16 mouse cellular contexts compared by ENCODE assay signal in the genomic region with DNA sequence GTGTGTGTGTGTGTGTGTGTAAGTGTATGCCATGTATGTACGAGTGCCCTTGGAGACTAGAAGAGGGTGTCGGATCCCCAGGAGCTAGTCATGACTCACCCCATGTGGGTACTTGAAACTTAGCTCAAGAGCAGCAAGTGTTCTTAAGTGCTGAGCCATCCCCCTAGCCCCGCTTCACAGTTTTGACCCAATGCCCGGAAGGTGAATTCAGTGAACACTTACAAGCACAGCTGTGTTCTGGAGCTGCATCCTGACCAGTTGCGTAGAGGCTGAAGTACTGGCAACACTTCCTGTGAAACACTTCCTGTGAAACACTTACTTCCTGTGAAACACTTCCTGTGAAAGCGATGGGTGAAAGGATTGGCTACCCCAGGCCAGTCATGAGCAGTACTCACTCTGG. TPM values are rescaled to one million over a fixed set of nuclear protein-coding genes. Genes with fewer than 3 reads are reported as not detected.
DNase-seq lines count a peak whose midpoint lies in the region; ATAC-seq and TF ChIP-seq lines count a peak whose summit lies in the region.
"Had no signal": no experiment of that assay in that cellular context is flagged by ENCODE, and none has a peak within 500 bp of the region (broad histone marks: within the 10 kb centered on the region; RNA-seq: fewer than 3 reads in every experiment).

No protein-coding gene starts in this region.

- no peak overlapping the region for H3K4me2 ChIP-seq in kidney, embryonic 16.5 days (replicated peaks; ENCODE audit: low read depth, low read length)
- H3K4me2 ChIP-seq: forebrain, embryonic 13.5 days; kidney, embryonic 15.5 days; liver, embryonic 15.5 days; midbrain, embryonic 15.5 days; neural tube, embryonic 13.5 days had no signal

- WGBS in kidney, embryonic 16.5 days = 87% methylated on average over 6 of the region's 6 CpGs

- no peak for TF ChIP-seq CTCF in G1E (IDR thresholded peaks at IDR 0.05; ENCODE audit: low read depth, low read length)

- peak; percentile 54 for ATAC-seq in G1E (ENCODE audit: extremely low read depth, insufficient number of reproducible peaks, low FRiP score, poor library complexity, severe bottlenecking)
- no peak for ATAC-seq in kidney, embryonic 16.5 days (ENCODE audit: low FRiP score, low TSS enrichment)
- ATAC-seq: forebrain, embryonic 13.5 days; hindbrain, postnatal 0 days; midbrain, embryonic 15.5 days had no signal

- H3K9me3 ChIP-seq in G1E (replicated peaks) = no peaks in the 10 kb centered on the region
- H3K9me3 ChIP-seq in kidney, embryonic 16.5 days (ENCODE audit: low read length) = no peaks in the 10 kb centered on the region
- H3K9me3 ChIP-seq: forebrain, embryonic 13.5 days; kidney, embryonic 15.5 days; limb, embryonic 10.5 days; liver, embryonic 15.5 days; midbrain, embryonic 15.5 days; neural tube, embryonic 13.5 days had no signal

- H3K27ac ChIP-seq in kidney, embryonic 16.5 days (ENCODE audit: low read length) = no peak overlapping the region
- H3K27ac ChIP-seq: forebrain, embryonic 13.5 days; hindbrain, postnatal 0 days; kidney, embryonic 15.5 days; limb, embryonic 10.5 days; liver, embryonic 15.5 days; midbrain, embryonic 15.5 days; neural tube, embryonic 13.5 days had no signal

- peak; percentile 7 for DNase-seq in G1E (ENCODE audit: low spot score)
- peak; percentile 42 for DNase-seq in induced T-regulatory cell, adult 2 months (ENCODE audit: low read depth)
- DNase-seq in lung, postnatal 36 days = peak; percentile 66
- DNase-seq in thymus, postnatal 25 days = peak; percentile 30
- DNase-seq in spleen, adult 12 weeks (ENCODE audit: low spot score) = no peak
- DNase-seq in gastrocnemius, adult 18-20 months (ENCODE audit: low spot score) = no peak
- DNase-seq: cerebellum, postnatal 14 days; gastrocnemius, postnatal 25 days had no signal

- peak overlapping the region; percentile 64 for H3K4me3 ChIP-seq in G1E (ENCODE audit: low read depth, low read length)
- no peak overlapping the region for H3K4me3 ChIP-seq in kidney, embryonic 16.5 days (ENCODE audit: low read length)
- H3K4me3 ChIP-seq: forebrain, embryonic 13.5 days; kidney, embryonic 15.5 days; limb, embryonic 10.5 days; liver, embryonic 15.5 days; midbrain, embryonic 15.5 days; neural tube, embryonic 13.5 days had no signal

- H3K36me3 ChIP-seq in G1E (replicated peaks) = peaks cover 16% of the 10 kb centered on the region
- no peaks in the 10 kb centered on the region for H3K36me3 ChIP-seq in kidney, embryonic 16.5 days (ENCODE audit: insufficient read depth, low read length)
- H3K36me3 ChIP-seq: kidney, embryonic 15.5 days; limb, embryonic 10.5 days; liver, embryonic 15.5 days; midbrain, embryonic 15.5 days; neural tube, embryonic 13.5 days had no signal

- no peak overlapping the region for H3K9ac ChIP-seq in kidney, embryonic 16.5 days (replicated peaks; ENCODE audit: low read length)
- H3K9ac ChIP-seq: forebrain, embryonic 13.5 days; kidney, embryonic 15.5 days; liver, embryonic 15.5 days; midbrain, embryonic 15.5 days; neural tube, embryonic 13.5 days had no signal

- H3K27me3 ChIP-seq in G1E (ENCODE audit: insufficient read depth, low read length) = peaks cover 15% of the 10 kb centered on the region
- H3K27me3 ChIP-seq in kidney, embryonic 16.5 days (ENCODE audit: insufficient read depth, low read length) = no peaks in the 10 kb centered on the region
- H3K27me3 ChIP-seq: forebrain, embryonic 13.5 days; kidney, embryonic 15.5 days; liver, embryonic 15.5 days; midbrain, embryonic 15.5 days; neural tube, embryonic 13.5 days had no signal

- H3K4me1 ChIP-seq in G1E (ENCODE audit: insufficient read depth, low read depth, low read length) = peaks cover 28% of the 10 kb centered on the region
- H3K4me1 ChIP-seq in kidney, embryonic 16.5 days (ENCODE audit: insufficient read depth, low read length) = peaks cover 3% of the 10 kb centered on the region; the same call in 1 of the 2 replicates
- H3K4me1 ChIP-seq: forebrain, embryonic 13.5 days; liver, embryonic 15.5 days; neural tube, embryonic 13.5 days had no signal

RNA-seq across cellular contexts. Expression of a gene that starts 10.5 kb away (rescaled TPM):
- total RNA-seq in G1E (2014; fragmentation: Nextera tagmentation) (120 and 128 TPM in 2 replicates), G1E (2017) (347 and 355 TPM in 2 replicates)
- 5.3 and 9.5 TPM in 2 replicates for polyA plus RNA-seq in G1E (2012)
- 10 to 100 TPM; 26.0 to 27.1 TPM for total RNA-seq in gastrocnemius, adult 18-20 months (2021)
- 24.8 and 26.5 TPM in 2 replicates for polyA plus RNA-seq in kidney, embryonic 16.5 days (2015; fragmentation: Nextera tagmentation; extraction: Ambion mirVana)

RNA-seq across cellular contexts. Expression of a gene that starts 45.0 kb away (rescaled TPM):
- total RNA-seq in G1E (2014; fragmentation: Nextera tagmentation) (1.9 and 2.0 TPM in 2 replicates), G1E (2017) (0.66 and 0.70 TPM in 2 replicates)
- polyA plus RNA-seq in G1E (2012) = 0.07 TPM in 2 replicates
- total RNA-seq in gastrocnemius, adult 18-20 months (2021) = not detected
- polyA plus RNA-seq in kidney, embryonic 16.5 days (2015; fragmentation: Nextera tagmentation; extraction: Ambion mirVana) = 2.6 and 2.7 TPM in 2 replicates
- total RNA-seq: gastrocnemius, postnatal 25 days had no signal

Comparison
In these comparisons a context has a peak if more than half of its experiments do, and no peak if none do; other contexts are left out.
1. DNase-seq: peak in G1E (single experiment), induced T-regulatory cell, adult 2 months (single experiment), lung, postnatal 36 days (single experiment) and thymus, postnatal 25 days (single experiment); none in spleen, adult 12 weeks (single experiment) and gastrocnemius, adult 18-20 months (single experiment).
2. RNA of a gene that starts 10.5 kb away (total RNA-seq): 120 to 355 TPM in G1E; 26.0 to 27.1 TPM in gastrocnemius, adult 18-20 months; every median in the first group is over 4 times any median in the second.